Mouse (Mus musculus) lung, embryonic 14.5 days (tissue): Measurements from ENCODE around the gene Pygb. TPM values are rescaled to one million over a fixed set of nuclear protein-coding genes. Genes with fewer than 3 reads are reported as not detected.

Experiments used
- ATAC-seq: fragments of 200-750 bp; cut with Nextera tagmentation; 2 replicates; pipeline ENCODE4 v1.8.0; 2017; ENCODE audit warnings: mild to moderate bottlenecking, moderate TSS enrichment, moderate library complexity; ENCODE audit not compliant: insufficient read depth
- DNase-seq: peaks from one replicate; pipeline ENCODE4 v3.0.0-alpha.2; 2015
- H3K27ac ChIP-seq: fragments of 300-500 bp; sonication (generic); 2 replicates; pipeline ENCODE4 v1.5.1; 2014; ENCODE audit warnings: low read depth, mild to moderate bottlenecking, moderate library complexity
- H3K27me3 ChIP-seq: fragments of 300-500 bp; sonication (generic); 2 replicates; pipeline ENCODE4 v1.6.1; 2014; ENCODE audit warnings: low read length, control low read depth; ENCODE audit not compliant: insufficient read depth
- H3K36me3 ChIP-seq: fragments of 300-500 bp; sonication (generic); 2 replicates; pipeline ENCODE4 v1.6.1; 2014; ENCODE audit warnings: control low read depth; ENCODE audit not compliant: insufficient read depth
- H3K4me1 ChIP-seq: fragments of 300-500 bp; sonication (generic); 2 replicates; pipeline ENCODE4 v1.6.1; 2014; ENCODE audit warnings: antibody characterized with exemption, control low read depth; ENCODE audit not compliant: insufficient read depth
- H3K4me2 ChIP-seq: fragments of 300-500 bp; sonication (generic); 2 replicates; pipeline ENCODE4 v1.6.1; 2014; ENCODE audit warnings: mild to moderate bottlenecking
- H3K4me3 ChIP-seq: fragments of 300-500 bp; sonication (generic); 2 replicates; pipeline ENCODE4 v1.5.1; 2014; ENCODE audit warnings: low read depth, low read length
- H3K9ac ChIP-seq: fragments of 300-500 bp; sonication (generic); 2 replicates; pipeline ENCODE4 v1.6.1; 2014
- H3K9me3 ChIP-seq: fragments of 300-500 bp; sonication (generic); 2 replicates; pipeline ENCODE4 v1.6.1; 2016; ENCODE audit warnings: low read depth, low read length, control low read depth
- CTCF ChIP-seq: IDR thresholded peaks from 2 replicates; pipeline ENCODE4 v1.5.1; 2016; ENCODE audit warnings: antibody characterized with exemption, low read depth
- WGBS: fragments of 180-500 bp; shearing (Covaris S2); extraction: QIAGEN DNeasy Blood & Tissue Kit; methylation state at CpG from one replicate; pipeline ENCODE4 v1.1.7; 2014; 5-methylcytosine and 5-hydroxymethylcytosine counted together
- polyA plus RNA-seq: library from polyadenylated mRNA; unstranded; fragments of >200 nt; fragmentation: Nextera tagmentation; extraction: Ambion mirVana; gene quantifications from 2 replicates; pipeline ENCODE4 v1.2.1, GENCODE M21; 2014

Pygb gene
- polyA plus RNA-seq, 1 experiment from 2014 or later, result 52.6 TPM

DNA sequence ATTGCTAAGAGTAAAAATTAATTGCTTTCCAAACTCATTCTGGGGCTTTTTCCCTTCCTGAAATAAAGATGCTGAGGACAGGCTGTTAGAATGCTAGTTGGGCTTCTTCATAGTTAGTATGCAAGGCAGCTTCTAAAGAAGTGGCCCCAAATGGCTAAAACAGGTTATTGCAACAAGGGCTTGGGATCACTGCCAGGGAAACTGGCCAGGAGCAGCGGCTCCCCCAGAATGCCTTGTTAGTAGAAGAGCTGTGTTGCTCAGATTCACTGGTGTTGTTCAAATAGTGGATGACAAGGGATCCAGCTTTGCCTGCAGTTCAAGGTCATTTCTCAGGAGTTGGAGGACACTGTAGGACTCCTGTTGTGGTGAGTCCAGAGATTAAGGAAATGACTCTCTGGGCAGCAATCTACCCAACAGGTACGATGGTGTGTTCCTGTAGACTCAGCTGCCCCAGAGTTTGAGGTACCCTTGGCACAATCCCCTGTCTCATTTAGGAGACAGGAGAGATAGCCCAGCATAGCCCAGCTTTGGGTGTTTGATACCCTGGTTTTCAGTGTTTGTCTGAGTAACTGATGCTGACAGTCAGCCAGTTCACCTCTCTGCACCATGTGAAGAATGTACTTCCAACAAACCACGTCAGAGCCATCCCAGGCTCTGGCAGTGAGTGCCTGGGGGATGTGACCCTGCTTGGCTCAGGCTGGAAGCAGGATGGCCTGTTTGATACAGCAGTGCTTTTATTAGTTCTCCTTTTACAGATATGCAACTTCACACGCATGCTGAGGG is 2.4 kb downstream of the Pygb start:
- TF ChIP-seq CTCF, result peak; percentile 35
- H3K36me3 ChIP-seq, result peaks cover 27% of the 10 kb centered on the region; the same call in 1 of the 2 replicates
- peak overlapping the region; percentile 80 for H3K4me2 ChIP-seq
- ATAC-seq (peak; percentile 3; the same call in 1 of the 2 replicates), DNase-seq (peak; percentile 91)
- no peaks in the 10 kb centered on the region for H3K9me3 ChIP-seq
- H3K27me3 ChIP-seq, result no peaks in the 10 kb centered on the region
- WGBS, result 52% methylated on average over 4 of the region's 4 CpGs
- no peak overlapping the region for H3K4me3 ChIP-seq
- H3K4me1 ChIP-seq, result no peaks in the 10 kb centered on the region; the same call in 1 of the 2 replicates
- H3K27ac ChIP-seq, result peak overlapping the region; percentile 42; the same call in 1 of the 2 replicates
- no peak overlapping the region for H3K9ac ChIP-seq

DNA sequence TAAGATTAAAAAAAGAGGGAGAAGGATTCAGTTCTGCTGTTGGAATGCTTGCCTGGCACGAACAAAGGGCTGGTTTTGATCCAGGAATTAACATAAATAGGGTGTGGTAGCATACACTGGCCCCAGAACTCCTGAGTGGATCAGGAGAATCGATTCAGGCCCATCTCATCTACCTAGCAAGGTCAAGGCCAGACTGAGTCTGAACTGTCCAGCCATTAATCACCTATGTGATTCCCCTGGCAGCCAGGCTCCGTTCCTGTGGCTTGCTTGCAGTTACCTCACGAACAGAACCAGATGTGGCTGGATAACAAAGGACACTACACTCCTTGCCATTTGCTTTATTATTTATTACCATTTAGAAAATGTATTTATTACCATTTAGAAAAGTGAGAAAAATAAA is 6.8 kb downstream of the Pygb start:
- Histone ChIP-seq H3K4me2 (no peak overlapping the region), H3K4me1 (no peaks in the 10 kb centered on the region), H3K27ac (no peak overlapping the region), H3K9ac (no peak overlapping the region), H3K36me3 (peaks cover 49% of the 10 kb centered on the region), H3K9me3 (no peaks in the 10 kb centered on the region), H3K4me3 (no peak overlapping the region), H3K27me3 (no peaks in the 10 kb centered on the region)
- DNase-seq (no peak), ATAC-seq (no peak)
- no peak for TF ChIP-seq CTCF
- WGBS, result 72% methylated on average over 4 of the region's 4 CpGs

DNA sequence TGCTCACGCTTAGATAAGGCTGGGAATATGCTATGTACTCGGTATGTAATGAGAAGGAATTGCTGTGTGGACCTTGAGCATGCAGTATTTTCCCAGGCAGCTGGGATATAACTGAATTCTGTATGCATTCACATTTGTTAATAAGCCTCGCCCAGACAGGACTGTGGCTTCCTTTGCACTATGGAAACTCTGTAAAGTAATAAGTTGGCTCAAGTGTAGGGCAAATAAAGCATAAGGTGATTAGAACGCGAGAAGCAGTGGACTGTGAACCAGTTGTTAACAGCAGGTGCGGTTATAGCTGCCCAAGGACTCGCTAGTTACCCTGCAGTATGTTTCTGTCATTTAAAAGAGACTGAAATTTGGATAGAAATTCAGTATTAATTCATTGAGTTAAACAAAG is 11.5 kb downstream of the Pygb start:
- DNase-seq (no peak), ATAC-seq (no peak)
- Histone ChIP-seq H3K27me3 (no peaks in the 10 kb centered on the region), H3K9ac (no peak overlapping the region), H3K4me1 (no peaks in the 10 kb centered on the region), H3K27ac (no peak overlapping the region), H3K4me2 (no peak overlapping the region), H3K36me3 (peaks cover 58% of the 10 kb centered on the region), H3K4me3 (no peak overlapping the region), H3K9me3 (no peaks in the 10 kb centered on the region)
- no peak for TF ChIP-seq CTCF
- WGBS, result 64% methylated on average over 7 of the region's 7 CpGs

DNA sequence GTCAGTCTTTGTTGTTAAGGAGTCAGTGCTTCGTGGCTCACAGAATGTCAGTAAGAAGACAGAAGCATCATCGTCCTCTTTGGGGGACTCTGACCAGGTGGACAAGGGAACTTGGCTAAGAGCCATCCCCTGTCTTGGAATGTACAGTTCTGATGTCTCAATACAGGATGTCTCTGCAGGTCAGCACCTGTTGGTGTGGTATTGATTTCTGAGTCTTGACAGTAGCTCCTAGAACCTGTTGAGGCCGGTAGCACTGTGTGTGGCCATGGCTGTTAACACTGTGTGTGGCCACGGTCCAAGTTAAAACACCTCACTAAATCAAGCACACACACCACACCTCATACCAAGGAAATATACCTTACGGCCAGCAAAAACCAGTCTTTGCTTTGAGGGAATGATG is 14.1 kb downstream of the Pygb start:
- ATAC-seq (peak; percentile 28; the same call in 1 of the 2 replicates), DNase-seq (no peak)
- H3K4me2 ChIP-seq, result no peak overlapping the region
- H3K9me3 ChIP-seq, result no peaks in the 10 kb centered on the region
- no peaks in the 10 kb centered on the region for H3K4me1 ChIP-seq
- H3K27ac ChIP-seq, result no peak overlapping the region
- no peak overlapping the region for H3K9ac ChIP-seq
- WGBS, result 86% methylated on average over 5 of the region's 5 CpGs
- peaks cover 50% of the 10 kb centered on the region for H3K36me3 ChIP-seq
- no peak for TF ChIP-seq CTCF
- H3K4me3 ChIP-seq, result no peak overlapping the region
- H3K27me3 ChIP-seq, result no peaks in the 10 kb centered on the region

DNA sequence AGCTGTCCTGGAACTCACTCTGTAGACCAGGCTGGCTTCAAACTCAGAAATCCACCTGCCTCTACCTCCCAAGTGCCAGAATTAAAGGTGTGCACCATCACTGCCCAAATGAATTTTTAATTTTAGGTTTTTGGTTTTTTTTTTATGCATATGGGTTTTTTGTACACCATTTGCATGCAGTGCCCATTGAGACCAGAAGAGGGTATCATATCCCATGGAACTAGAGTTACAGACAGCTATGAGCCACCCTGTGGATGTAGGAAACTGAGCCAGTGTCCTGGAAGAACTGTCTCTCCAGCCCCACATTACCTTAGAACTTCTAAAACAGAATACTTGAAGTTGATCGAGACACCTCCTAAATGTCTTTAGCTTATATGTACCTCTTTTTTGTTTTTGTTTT is 16.5 kb downstream of the Pygb start:
- H3K36me3 ChIP-seq, result peaks cover 64% of the 10 kb centered on the region
- no peak overlapping the region for H3K27ac ChIP-seq
- WGBS, result 81% methylated on average over 1 of the region's 1 CpGs
- H3K4me3 ChIP-seq, result no peak overlapping the region
- DNase-seq, result peak; percentile 62
- ATAC-seq, result no peak
- H3K4me2 ChIP-seq, result no peak overlapping the region
- no peaks in the 10 kb centered on the region for H3K27me3 ChIP-seq
- H3K9ac ChIP-seq, result no peak overlapping the region
- peak; percentile 59 for TF ChIP-seq CTCF
- H3K9me3 ChIP-seq, result no peaks in the 10 kb centered on the region
- H3K4me1 ChIP-seq, result no peaks in the 10 kb centered on the region

DNA sequence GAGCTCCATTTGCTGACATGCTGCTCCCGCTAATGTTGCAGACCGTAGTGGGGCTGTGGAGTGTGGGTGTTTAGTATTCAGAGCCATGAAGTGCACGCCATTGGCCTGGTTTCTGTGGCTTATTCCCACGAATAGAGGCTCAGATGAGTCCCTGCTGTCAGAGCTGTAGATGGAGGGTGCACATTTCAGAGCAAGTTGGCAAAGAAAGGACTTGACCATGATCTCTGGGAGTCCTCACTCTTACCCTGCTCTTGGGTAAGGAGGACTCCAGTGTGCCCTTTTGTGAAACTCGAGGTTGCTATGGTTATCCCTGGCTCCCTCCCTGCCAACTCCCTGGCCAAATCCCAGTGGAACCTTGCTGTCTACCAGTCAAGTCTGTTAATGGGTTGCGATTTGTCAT is 21.8 kb downstream of the Pygb start:
- ATAC-seq (no peak), DNase-seq (no peak)
- no peak overlapping the region for H3K9ac ChIP-seq
- H3K4me3 ChIP-seq, result no peak overlapping the region
- no peaks in the 10 kb centered on the region for H3K4me1 ChIP-seq
- 81% methylated on average over 6 of the region's 6 CpGs for WGBS
- H3K27me3 ChIP-seq, result no peaks in the 10 kb centered on the region
- no peak for TF ChIP-seq CTCF
- H3K27ac ChIP-seq, result no peak overlapping the region
- H3K36me3 ChIP-seq, result peaks cover 87% of the 10 kb centered on the region
- H3K9me3 ChIP-seq, result no peaks in the 10 kb centered on the region
- no peak overlapping the region for H3K4me2 ChIP-seq

DNA sequence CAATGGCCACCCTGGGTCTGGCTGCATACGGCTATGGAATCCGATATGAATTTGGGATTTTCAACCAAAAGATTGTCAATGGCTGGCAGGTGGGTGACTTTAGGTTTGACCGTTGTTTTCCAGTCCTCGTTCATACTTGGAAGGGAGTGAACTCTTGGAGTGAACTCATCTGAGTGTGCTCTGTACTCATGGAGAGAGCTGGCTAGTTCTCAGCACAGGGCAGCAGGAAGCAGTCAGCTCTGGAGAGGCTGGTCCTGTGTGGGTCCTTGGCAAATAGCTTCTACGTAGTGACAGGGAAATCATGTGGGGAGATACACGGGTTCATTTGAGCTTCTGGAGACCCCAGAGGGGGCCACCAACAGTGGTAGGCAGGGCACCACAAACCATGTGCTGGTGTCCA is 22.3 kb downstream of the Pygb start:
- TF ChIP-seq CTCF, result no peak
- Histone ChIP-seq H3K9ac (no peak overlapping the region), H3K9me3 (no peaks in the 10 kb centered on the region), H3K27ac (no peak overlapping the region), H3K36me3 (peaks cover 88% of the 10 kb centered on the region), H3K4me2 (no peak overlapping the region), H3K4me1 (no peaks in the 10 kb centered on the region), H3K27me3 (no peaks in the 10 kb centered on the region), H3K4me3 (no peak overlapping the region)
- 92% methylated on average over 6 of the region's 6 CpGs for WGBS
- no peak for DNase-seq
- ATAC-seq, result no peak
